Mouse (Mus musculus) megakaryocyte-erythroid progenitor cell, adult 5-6 weeks (primary cell): ENCODE measurements around the gene Kcnd2. TPM values are rescaled to one million over a fixed set of nuclear protein-coding genes. Genes with fewer than 3 reads are reported as not detected.
"Not testable (repeated sequence)": the region's sequence is repeated elsewhere in the genome, so short reads cannot be mapped to it uniquely, and the experiment has no call there.

Experiments used
- ATAC-seq: replicated peaks from 2 replicates; pipeline ENCODE4 v1.8.0; 2016; ENCODE audit warnings: mild to moderate bottlenecking, inconsistent platforms; ENCODE audit not compliant: severe bottlenecking, poor library complexity, low FRiP score, low TSS enrichment
- total RNA-seq, 2 experiments: library from RNA; stranded (forward) in 1 of 2; stranded (reverse) in 1 of 2; fragments of 200-1000, 215-1000 nt in 1 of 2; fragments of >200 nt in 1 of 2; fragmentation: Nextera tagmentation in 1 of 2; gene quantifications; 2 replicates each; pipeline ENCODE4 v1.2.3; 2014 to 2017

The Kcnd2 gene
- total RNA-seq (2014; fragmentation: Nextera tagmentation) (not detected in 2 replicates), total RNA-seq (2017) (not detected in 2 replicates)

DNA sequence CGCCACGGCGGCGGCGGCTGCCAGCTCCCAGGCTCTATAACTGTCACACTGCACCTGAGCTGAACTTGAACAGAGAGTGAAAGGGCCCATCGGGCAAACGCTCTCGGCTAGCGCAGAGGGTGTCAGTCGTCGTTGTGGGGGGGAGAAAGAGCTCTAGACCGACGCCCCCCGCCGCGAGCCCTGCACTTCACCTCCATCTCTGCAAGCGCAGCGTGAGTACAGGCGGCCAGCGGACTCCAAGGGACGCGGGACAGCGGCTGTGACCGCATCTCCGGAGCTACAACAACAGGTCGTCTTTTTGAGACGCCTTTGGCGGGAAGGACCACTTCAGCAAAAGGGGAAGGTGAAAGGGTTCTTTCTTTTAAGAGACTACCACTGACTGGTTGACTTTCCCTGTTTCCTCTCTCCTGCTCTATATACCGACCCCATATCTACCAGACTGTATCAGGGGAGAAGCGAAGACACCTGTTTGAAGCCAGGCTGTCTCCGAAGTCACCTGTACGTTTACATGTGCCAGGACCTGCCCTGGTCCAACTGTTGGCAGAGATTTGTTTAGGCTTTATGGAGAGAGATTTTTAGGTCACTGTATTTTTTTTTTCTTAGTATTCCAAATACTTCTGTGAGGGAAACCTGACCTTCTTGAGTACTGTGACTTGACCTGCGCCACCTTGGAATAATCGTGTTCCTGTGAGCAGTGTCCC, at the start of gene Kcnd2:
Gene Kcnd2, plus strand, starts transcription at position 13 of the 701 bp plus-strand sequence.
- ATAC-seq: no peak

DNA sequence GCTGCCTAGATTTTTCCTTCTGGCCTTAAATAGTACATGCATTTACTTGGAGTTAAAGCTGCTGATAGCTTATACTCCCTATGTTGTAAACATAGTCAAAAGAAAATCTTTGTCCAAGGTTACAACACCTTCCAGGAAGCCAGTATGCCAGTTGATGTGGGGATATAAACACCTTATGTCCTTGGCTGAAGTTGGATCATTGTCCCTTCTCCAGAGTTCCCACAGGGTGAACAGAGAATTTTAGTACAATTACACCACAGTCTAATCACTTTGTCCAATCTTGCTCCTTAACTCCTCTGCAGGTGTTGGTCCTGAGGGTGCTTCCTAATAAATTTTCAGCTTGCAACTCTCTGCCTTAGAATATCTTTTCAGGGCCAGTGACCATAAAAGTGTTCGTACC, 48.7 kb upstream of the Kcnd2 start:
- ATAC-seq: no peak

DNA sequence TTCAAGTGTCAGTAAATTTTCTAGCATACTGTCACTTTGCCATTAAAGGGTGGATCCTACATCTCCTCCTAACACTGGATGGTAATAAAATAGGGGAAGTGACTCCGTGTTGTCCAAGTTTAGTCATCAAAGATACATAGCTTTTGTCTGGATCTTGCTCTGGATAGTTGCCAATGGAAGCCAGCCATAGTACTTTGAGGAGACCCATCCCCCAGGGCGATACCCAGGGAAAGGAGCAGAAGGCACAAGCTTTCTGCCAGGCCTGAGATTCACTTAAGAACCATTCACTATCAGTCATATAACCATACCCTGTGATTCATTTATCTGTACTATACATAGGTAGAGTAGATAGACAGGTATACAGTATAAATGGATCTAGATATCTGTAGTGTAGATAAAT, 20.0 kb upstream of the Kcnd2 start:
- no peak for ATAC-seq

DNA sequence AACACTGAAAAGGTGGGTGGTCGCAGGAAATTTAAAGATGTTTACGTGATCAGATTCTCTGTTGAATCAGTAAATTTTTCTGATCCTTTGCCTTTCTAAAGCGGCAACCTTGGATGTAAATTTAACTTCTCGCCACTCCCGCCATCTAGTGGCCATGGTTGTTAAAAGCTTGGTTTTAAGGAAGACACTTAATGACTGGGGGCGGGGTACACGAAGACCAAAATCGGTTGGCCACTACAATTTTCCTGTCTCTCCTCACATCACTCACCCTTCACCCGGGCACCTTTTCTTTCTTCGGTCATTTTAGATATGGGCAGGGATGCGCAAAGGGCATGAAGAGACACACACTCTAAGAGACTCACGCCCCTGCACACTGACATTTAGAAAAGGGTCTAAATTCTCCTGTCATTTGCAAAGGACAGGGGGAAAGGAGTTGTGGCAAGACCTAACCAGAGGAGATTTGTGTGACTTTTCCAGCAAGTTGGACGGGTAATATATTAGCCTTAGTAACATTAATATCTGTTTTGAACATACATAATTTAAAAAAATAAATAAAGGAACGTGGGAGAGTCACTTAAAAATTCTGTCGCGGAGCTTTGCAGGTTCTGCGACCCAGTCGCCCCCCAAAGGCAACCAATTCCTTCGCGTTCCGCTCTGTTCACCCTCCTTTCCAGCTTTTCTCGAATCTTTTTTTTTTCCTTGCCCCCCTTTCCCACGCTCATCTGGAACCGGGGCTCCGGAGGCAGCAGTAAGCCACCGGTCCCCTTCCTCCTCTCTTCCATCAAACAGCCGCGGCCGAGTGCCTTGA, 1.2 kb upstream of the Kcnd2 start:
- ATAC-seq: peak; percentile 81

DNA sequence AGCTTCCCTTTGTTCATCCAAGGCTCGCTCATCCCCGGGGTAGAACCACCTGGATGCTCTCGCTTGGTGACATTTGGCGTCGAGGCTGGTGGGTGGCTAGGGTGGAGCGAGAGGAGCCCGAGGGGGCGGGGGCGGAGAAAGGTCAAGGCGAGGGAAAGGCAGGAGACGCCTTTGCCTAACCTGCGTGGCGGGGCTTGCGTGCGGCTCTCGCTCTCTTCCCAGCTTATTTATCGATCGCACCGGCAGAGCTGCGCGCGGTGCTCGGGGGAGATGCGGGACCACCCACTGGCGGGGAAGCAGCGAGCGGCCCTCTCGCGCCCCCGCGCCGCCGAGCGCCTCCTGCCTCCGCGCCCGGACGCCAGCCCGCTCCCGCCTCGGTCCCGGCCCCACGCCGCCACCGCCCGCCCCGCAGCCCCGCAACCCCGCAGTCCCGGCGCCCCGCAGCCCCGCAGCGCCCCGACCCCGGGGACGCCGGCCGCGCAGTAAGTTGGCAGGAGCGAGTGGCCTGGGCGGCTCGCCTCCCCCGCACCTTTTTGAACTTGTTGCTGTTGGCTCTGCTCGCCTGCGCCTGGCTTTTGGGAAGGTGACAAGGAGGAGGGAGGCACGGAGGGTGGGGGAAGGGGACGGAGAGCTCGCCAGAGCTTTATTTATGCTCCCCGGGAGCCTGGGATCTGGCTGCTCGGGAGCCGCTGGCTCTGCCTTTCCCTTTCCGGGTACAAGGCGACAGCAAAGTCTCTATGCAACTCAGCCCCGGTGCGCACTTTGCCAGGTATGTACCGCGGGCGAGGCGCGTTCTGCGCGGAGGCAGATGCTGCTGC, 421 bp upstream of the Kcnd2 start:
- ATAC-seq: no peak

DNA sequence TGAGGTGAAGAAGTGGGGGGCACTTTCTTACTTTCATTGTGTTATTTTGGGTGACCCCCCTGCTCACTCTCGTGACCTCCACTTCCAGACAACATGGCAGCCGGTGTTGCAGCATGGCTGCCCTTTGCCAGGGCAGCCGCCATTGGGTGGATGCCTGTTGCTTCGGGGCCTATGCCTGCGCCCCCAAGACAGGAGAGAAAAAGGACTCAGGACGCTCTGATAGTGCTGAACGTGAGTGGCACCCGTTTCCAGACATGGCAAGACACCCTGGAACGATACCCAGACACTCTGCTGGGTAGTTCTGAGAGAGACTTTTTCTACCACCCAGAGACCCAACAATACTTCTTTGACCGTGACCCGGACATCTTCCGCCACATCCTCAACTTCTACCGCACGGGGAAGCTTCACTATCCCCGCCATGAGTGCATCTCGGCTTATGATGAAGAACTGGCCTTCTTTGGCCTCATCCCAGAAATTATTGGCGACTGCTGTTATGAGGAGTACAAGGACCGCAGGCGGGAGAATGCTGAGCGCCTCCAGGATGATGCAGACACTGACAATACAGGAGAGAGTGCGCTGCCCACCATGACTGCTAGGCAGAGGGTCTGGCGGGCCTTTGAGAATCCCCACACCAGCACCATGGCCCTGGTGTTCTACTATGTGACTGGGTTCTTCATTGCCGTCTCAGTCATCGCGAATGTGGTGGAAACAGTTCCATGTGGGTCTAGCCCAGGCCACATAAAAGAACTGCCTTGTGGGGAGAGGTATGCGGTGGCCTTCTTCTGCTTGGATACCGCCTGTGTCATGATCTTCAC, 1.1 kb downstream of the Kcnd2 start:
- ATAC-seq: no peak

DNA sequence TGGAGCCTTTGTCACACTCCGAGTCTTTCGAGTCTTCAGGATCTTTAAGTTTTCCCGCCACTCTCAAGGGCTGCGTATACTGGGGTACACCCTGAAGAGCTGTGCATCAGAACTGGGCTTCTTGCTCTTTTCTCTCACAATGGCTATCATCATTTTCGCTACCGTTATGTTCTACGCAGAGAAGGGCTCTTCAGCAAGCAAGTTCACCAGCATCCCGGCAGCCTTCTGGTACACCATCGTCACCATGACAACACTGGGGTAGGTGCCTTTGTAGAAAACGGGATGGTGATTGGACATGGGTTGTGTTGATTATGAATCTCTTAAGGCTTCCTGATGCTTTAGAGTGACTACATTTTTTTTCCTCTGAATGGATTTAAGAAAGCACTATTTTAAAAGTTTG, 1.9 kb downstream of the Kcnd2 start:
- ATAC-seq: no peak

DNA sequence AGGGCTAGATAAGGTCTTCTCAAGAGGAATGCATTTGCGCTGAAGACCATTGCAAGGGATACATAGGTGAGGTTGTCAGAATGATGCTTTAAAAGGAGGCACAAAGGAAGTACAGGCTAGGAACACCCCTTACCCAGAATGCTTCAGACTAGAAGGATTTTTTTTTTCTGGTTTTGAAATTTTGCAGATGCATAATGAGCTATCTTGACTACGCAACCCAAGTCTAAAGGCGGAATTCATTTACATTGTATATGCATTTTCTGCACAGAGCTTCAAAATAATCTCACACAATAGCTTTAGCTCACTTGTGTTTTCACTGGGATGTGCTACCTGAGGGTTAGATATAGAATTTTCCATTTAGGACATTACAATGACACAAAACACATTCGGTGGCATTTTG, 10.8 kb downstream of the Kcnd2 start:
- ATAC-seq: no peak

DNA sequence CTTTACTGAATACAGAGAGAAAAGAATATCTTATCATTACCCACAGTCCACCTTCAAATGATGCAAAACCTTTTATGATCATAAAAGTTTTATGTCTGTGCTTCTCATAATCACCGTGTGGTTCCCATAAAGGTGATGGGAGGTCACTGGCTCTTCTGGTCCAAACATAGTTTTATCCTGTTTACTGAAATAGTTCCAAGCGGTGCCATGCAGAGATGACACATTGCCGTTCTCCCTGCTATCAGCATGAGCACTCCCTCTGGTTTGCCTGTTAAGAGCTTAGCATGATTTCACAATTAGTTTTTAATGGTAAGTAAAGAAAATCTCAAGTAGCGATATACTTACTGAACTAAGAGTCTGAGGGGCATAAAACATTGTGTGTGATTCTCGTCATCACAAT, 43.7 kb downstream of the Kcnd2 start:
- no peak for ATAC-seq

DNA sequence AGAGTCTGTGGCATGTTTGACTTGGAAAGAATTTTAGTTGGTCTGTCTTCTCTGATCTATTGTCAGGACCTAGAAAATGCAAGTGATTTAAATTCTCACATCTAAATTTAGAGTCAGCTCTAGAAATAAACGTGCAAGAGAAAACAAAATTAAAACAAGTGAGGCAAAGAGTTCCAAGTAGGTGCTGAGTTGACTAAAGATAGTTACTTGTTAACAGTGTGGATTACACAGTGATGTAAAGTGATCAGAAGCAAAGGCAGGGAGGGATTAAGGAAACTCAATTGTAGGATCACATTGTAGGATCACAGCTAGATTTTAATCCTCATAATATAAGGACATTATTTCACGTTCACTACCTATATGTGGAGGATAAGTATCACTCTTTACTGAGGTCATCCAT, 52.6 kb downstream of the Kcnd2 start:
- no peak for ATAC-seq

DNA sequence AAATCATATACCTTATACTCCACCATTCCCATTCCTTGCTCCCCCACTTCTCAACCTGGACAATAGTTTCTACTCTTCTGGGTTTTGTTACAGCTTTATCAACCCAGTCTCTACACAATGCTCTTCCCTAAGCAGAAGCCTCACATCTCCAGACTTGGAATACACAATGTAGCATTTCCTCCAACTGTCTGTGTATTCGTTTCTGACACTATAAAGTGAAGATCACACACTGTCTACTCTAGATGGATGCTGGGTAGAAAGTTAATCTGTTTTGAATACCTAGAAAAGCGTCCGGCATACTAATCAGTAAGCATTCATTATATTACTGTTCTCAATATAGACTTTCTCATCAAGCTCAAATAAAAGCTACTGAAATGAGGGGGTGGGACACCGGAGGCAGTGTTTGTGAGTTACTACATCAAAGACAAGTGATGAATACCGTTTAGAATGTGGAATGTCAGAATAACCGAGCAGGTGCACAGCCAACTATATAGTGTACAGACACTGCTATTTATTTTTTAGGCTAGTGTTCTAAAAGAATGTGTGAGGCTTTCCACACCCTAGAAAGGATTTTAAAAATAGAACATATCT, 62.1 kb downstream of the Kcnd2 start:
- no peak for ATAC-seq

DNA sequence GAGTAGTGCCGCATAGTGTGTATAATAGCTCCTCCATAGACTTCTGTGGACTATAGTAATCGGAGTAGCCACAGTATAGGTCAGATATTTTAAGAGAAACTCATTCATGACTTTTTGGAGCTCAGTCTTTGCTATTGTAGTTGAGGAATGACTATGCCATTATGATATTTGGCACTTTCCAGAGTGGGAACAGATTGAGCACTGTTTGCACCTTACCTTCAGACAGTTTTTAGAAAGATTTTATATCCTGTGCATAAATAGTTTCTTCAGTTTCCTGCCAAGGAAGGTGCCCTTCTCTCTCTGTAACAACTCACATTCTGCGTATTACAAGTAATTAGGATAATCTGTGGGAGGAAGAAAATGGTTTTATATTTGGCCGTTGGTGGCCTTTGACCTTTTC, 89.6 kb downstream of the Kcnd2 start:
- no peak for ATAC-seq

DNA sequence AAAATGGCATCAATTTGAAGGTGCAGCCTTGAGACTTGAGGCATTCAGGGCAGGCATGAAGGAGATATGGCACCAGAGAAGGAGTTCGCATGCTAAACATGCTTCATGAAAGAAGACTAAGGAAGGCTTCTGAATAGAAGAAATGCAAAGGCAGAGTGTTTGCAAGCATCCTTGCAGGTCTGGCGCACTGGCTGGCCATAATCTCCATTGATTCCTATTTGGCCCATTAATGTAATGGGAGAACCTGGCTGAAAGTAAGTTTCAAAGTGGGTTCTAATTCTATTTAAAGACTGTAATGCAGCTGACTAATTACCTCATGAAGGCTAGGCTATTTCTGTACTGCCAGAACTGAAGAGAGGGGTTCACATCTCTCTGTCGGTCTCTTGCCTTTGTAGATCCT, 94.9 kb downstream of the Kcnd2 start:
- ATAC-seq: no peak

DNA sequence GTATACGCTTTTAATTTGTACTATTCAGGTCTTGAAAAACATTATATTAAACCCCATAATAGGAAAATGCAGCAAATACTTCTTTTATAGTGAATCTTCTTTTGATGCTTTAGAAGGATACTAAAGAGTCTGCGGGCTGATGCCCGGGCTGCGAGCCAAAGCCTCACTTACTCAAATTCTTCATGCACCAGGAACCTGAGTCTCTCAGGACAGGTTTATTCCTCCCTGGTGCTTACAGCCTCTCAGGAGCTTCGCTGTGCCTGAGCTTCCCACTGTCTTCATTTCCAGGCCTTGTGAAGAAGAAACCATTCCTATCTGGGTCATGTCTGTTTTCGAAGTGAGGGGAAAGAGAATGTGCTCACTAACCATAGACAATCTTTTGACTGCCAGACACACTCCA, 106.1 kb downstream of the Kcnd2 start:
- no peak for ATAC-seq

DNA sequence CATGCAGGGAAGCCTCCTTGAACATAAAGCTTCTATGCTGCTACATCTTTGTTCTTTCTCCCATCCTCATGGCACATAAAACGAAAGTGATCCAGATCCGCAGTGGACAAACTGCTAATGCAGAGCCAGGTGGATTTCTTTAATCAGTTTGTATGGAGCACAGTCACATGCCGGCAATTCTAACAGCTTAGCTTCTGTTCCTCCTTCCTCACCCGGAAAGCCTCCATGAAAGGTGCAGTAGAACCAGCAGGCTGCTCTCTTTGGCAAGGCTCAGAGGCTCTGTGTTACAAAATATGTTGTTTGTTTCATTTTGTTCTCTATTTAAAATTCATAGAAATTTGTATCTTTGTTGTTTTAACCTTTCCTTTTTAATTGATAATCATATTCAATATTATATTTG, 106.9 kb downstream of the Kcnd2 start:
- no peak for ATAC-seq

DNA sequence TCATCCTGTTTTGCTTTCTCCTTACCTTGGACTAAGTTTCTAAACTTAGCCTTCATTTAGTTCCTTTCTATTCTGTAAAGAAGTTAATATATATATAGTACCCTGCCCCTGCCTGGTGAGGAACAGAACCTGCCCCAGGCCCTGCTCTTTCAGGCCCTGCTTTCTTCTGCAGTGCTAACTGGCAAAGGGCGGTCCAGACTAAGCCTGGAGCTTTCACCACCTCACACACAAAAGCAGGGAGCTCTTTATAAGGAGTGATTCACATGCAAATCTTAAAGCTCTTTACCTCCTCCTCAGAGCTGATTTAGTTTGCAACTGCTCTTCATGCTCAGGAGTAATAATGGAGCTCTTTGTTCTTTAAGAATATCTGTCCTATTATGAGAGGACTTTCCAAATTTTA, 109.9 kb downstream of the Kcnd2 start:
- ATAC-seq: no peak

DNA sequence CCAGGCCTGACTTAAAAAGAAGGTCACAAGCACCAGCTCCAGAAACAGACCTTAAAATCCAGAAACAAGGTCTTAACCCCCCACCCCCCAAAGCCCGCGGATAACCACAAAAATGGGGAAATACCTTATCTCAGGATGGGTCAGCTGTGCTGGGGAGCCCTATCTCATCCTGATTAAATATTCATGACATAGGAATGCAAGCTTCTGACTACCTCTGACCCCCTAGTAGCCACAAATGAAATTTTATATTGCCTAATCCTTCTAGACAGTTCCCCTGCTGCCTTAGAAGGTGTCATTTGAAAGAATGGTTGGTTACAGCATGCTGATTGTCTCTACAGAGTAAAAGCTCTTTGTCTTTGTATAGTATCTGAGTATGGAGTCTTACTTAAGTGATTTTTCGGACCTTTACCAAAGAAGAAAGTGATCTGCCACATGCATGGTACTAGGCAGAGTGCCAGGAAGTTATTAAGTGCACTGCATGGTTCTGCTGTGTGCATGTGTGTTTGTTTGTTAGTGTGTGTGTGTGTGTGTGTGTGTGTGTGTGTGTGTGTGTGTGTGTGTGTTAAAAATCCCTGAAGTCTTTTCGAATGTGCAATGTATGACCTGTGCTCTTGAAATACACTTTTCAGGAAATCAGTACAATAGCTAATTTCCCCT, 111.9 kb downstream of the Kcnd2 start:
- no peak for ATAC-seq

DNA sequence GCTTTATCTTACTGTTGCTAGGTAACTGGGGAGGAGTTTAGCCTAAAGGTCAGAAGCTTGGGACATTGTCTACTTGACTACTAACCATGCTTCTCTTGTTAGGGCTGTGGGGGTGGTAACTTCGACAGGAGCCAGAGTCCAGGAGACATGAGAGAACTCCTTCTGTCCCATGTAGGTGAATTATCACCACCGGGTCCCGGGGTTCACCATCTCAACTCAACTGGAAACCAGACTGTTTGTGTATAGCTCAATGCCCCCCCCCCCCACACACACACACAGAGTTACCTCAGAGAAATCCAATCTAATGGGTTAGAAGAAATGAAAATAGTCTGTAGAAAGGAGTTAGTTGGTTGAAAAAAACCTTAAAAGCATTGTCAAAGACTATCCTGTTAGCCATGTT, 170.0 kb downstream of the Kcnd2 start:
- not testable (repeated sequence) for ATAC-seq

DNA sequence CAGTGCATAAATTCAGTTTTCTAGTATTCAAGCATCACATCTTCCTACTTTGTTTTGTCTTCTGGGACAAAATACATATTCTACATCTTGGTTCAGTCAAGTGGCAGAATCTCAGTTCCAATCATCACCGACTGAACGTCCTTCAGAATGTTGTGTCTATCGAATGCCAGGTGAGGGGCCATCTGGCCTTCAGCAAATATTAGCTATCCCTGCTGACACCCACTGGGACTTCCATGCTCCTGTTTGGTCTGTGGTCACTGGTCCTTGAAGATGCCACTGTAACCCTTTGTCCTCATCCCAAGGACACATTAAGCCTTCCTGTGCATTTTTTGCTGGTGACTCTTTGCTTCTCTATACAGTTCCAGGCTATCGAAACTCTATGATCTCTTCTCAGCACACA, 176.5 kb downstream of the Kcnd2 start:
- ATAC-seq: no peak
